ENCODE assay signal across 1 mouse cellular context in genomic region chr2:91957096-91957495, GRCm38 (mm10).
TF ChIP-seq lines count a peak whose summit lies in the region.

No protein-coding gene starts in this region.

TF ChIP-seq in myocyte, 11 proteins besides CTCF, POLR2A, EP300 and RAD21 (continued from another document):
- TF ChIP-seq MYOG (IDR thresholded peaks at IDR 0.05; ENCODE audit: control insufficient read depth in 1 of 3, insufficient read depth in 1 of 3, insufficient read length in 2 of 3, low read depth in 2 of 3) (peak in 1 of 3 experiments; percentile 58), SRF (IDR thresholded peaks at IDR 0.05; ENCODE audit: control insufficient read depth, insufficient read length, low read depth) (no peak)
